Mouse (Mus musculus): Measurements from ENCODE around the gene Polr1b.

Polr1b gene

DNA sequence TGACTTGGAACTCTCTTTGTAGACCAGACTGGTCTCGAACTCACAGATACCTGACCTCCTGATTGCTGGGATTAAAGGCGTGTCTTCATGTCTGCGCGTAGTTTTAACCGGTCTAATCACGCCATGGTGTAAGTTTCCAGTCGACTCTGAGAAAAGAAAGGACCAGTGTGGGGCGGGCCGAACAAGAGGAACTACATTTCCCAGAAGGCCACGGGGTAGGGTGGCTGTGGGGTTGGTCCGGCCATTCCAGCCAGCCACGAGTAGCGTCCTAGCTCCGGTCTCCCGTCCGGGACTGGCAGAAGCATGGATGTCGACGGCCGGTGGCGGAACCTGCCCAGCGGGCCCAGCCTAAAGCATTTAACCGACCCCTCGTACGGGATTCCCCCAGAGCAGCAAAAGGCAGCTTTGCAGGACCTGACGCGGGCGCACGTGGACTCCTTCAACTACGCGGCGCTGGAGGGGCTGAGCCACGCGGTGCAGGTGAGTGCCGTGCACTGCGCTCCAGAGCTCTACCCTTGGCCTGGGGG lies at the start of gene Polr1b:
Polr1b (plus strand) TSS at position 212 of the 527 bp plus-strand sequence.
- peak; percentile 93 to 95 for DNase-seq

DNA sequence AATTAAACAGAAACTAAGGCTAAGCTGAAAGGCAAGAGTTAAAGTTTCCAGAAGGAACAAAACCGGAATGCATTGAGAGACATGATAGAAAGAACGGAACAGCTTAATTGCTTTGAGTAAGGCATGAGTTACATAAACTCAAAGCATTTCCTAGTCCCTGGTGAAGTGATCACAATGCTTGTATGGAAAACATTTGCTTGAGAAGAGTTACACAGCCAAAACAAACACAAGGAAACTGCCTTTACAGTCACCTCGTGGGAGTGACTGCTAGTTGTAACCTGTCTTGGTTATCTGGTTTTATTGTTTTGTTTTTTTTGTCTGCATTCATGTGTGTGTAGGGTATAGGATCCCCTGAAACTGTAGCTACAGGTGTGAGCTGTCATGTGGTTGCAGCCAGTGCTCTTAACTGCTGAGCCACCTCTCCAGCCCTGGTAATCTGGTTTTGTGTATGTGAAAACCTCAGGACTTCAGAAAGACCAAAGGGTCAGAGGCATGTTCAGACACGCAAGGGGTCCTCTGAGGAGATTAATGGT lies 48.3 kb upstream of the Polr1b start:
- DNase-seq: no peak

DNA sequence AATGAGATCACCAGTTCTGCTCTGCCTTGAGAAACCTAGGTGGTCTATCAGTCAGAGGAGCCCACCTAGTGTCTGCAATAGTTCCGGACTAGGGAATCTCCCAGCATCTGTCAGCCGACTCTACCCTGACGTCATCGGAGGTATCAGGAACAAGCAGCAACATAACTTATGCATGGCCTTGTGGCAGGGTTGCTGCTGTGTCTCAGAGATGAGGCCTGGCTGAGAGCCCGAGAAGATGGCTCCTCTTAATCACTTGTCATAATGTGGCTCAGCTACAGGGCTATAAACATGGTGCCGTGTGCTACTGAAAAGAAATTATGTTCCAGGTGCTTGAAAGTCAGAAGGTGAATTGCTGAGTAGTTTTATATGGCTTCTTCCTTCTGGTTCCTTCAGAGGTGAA lies 45.1 kb upstream of the Polr1b start:
- DNase-seq: no peak

DNA sequence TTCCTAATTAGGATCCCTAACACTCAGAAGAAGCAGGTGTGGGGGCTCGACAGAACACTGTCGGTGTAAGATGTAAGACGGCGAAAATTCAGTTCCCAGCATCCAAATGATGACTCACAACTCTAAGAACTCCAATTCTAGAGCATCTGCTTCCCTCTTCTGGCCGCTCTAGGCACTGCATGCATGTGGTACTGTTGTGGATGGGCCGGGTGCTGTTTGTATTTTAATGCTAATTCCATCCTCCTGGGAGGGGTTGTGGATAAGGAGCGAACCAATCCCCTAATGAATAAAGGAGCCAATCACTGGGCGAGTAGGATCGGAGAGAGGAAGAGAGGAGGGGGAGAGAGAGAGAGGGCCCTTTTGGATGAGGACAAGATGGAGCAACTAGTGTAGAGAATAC lies 44.2 kb upstream of the Polr1b start:
- peak; percentile 58 to 61 for DNase-seq

DNA sequence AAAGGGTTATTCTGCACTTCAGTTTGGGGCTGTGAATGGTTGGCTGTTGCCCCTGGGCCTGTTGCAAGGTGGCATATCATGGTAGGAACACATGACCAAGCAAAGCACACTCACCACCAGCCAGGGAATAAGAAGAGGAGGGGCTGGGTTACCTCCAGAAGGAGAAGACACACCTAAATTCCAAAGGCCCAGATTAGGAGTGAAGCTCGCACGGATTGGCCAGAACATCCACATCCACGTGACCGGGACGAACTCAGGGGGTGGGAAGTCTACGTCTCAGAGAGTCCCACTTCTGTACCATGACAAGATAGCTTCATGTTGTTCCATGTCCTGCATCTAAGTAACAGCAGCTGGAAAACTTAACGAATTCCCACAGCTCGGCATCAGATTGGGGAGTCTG lies 43.5 kb upstream of the Polr1b start:
- no peak for DNase-seq

DNA sequence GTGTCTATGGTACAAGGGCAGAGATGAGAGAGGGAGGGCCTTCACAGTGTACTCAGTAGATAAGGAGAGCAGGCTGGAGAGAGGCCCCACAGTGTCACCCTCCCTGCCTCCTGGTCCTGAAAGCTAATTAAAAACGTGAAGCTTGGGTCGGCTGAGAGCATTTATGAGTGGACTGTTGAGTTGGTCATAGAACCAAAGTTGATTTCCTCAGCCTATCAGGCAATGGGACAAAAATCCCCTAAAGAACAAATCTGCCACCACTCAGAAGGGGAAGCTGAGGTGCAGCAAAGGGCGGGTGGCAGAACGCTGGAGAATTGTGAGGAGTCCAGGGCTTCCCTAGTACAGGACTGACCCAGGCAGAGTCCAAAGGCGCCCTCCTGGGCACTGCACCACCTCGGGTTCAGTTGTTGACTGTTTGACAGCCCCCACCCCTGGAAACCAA lies 42.9 kb upstream of the Polr1b start:
- DNase-seq: no peak

DNA sequence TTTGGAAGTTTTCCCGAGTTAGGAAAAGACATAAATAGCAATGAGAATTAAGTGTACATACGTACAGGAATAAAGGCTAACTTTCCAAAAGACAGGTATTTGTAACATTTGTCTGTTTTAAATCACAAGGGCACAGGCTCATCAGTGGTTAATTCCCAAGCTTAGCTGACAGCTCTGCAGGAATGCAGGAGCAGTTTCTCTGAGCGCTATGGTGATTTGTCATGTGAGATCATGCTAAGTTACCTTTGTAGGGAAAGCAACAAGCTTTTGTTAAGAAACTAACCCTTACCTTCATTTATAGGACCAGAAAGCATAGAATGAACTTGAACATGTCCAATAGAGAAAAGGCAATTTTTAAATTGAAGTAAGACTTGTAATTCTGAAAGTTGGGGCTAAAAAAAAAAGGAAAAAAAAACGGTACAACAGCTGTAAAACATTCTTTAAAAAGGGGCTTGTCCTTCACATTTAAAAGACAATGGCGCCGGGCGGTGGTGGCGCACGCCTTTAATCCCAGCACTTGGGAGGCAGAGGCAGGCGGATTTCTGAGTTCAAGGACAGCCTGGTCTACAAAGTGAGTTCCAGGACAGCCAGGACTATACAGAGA lies 39.2 kb upstream of the Polr1b start:
- DNase-seq: no peak

DNA sequence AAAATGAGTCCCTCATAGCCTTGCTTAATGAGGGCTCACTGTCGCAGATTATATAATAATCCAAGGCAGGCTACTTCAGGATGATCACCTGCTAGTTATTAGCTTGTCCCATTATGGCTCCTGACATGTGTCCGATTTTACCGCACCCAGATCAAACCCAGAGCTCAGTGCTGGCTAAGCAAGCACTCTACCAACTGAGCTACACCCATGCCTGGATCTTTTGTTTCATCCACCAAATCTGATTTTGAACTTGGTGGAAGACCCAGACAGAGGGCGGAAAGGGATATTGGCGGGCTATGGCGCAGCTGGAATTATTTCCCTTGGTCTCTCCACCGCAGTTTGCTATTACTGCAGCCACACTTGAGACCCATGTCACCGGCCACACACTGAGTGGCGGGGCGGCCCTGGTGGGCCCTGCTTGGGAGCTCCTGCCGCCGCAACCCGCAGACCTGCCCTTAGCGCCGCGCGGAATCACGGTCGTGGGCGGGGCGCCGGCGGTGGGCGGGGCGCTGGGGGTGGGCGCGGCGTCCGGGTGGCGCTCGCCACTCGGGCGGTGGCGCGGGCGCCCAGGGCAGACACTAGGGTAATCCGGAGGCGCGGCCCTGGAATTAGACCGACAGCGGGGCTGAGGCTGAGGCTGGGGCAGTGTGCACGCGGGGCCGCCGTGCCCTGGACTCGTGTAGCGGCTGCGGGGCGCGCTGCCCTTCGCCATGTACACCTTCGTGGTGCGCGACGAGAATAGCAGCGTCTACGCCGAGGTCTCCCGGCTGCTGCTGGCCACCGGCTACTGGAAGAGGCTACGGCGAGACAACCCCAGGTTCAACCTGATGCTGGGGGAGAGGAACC lies 35.1 kb upstream of the Polr1b start, which contains the start of gene Ttl:
Ttl (plus strand) TSS at position 506 of the 846 bp plus-strand sequence.
- peak; percentile 80 to 85 for DNase-seq

DNA sequence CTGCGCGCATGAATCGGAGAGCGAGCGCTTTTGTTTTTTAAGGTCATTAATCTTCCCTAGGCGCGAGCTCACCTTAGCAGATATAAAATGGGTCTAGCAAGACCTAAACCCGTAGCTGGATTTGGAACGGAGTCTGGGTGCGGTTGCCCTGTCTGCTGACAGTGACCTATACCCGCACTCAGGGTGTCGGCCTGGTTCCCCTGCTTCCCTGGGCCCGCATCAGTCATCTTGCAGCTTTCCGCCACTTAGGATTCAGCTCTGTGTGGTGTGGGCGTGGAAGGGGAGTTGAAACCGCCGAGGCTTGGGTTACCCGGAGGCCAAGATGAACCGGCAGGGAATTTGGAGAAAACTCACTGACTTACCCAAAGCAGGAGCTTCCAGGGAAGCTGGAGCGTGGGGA lies 34.5 kb upstream of the Polr1b start:
- peak in 1 of 2 experiments; percentile 33 for DNase-seq

DNA sequence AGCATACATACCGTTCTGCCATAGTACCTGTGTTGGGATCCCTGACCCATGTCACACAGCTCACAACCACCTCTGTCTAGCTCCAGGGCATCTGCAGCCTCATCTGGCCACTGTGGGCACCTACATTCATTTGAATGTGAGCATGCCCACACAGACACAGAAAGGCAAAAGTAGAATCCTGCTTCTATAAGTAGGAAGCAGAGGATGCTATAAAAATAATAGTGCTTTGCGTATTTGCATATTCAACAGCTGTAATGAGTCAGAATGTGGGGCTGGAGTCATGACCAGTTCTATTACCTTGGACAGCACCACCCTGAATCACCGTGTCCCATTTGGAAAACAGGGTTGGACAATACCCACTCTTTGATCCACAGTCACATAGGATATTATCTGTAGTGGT lies 30.5 kb upstream of the Polr1b start:
- no peak for DNase-seq

DNA sequence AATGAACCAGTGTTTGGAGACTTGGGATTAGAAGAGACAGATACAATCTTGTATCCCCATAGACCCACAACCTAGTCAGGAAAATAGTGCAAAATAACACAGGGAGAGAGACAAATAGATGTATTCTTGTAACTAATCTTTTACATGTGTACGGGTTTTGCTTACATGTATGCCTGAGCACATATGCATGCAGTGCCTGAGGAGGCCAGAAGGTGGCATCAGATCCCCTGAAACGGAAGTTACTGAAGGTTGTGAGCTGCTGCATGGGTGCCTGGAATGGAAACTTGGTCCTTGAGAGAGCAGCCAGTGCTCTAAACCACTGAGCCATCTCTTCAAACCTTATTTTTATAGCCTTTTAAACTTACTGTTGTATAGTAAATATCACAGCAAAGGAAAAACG lies 22.5 kb upstream of the Polr1b start:
- DNase-seq: peak; percentile 60 to 63

DNA sequence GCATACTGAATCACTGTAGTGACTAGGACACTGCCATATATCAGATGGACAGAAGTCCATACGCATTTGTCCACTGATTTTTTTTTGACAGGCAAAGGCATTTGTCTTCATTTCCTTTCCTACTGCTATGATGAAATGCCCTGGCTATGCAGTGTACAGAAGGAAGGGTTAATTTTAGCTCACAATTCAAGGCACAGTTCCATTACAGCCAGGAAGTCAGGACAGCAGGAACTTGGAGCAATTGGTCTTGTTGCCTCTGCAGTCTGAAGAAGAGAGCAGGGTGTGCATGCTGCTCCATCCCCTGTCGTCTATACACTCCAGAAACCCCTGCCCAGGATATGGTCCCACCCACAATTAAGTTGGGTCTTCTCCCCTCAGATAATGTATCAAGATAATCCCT lies 21.6 kb upstream of the Polr1b start:
- no peak for DNase-seq

DNA sequence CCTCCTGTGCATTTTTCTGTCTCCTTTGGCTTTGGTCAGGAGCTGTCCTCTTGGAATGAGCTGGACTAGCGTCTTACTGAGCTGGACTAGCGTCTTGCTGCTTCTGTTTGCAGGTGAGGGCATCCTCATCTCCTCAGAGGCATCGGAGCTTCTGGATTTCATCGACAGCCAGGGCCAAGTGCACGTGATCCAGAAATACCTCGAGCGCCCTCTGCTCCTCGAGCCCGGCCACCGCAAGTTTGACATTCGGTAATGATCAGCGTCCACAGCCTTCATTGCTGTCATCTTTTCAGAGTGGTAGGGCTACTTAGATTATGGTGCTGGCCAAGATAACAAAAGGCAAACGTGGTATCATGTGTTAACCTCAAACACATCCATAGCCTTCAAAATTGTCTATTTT lies 19.7 kb upstream of the Polr1b start:
- no peak for DNase-seq

DNA sequence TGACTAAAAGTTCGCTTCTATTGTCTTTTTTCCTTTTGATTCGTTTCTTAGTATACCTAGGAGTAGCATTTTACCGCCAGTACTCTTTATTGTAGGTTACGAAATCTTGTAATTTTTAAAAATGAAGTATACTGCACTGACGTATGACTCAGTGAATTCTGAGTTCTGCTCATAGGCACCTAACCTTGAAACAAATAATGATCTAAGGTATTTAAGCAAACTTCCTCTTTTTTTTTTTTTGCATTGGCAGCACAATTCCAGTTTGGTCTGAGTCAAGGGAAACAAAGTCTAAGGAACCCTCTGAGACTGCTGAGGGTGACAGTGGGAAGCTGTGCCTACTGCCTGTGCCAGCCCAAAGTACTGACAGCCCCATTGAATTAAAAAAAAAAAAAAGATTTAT lies 17.3 kb upstream of the Polr1b start:
- DNase-seq: no peak

DNA sequence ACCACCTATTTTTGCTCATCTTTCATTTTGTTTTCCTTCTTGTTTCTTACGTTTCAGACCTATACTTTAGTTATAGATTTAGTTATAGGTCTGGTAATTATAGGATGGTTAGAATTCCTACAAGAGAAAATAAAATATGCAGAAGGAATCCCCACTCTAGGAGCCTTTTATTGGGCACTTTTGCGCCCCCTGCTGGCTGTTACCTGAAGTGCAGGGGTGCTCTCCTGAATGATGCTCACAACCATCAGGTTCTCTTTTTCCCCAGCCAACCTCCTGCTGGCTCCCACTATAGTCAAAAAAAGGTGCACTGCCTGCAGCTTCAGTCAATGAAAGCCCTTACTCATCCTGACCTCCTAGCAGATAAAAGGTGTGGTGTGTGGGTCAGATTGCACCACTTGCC lies 15.8 kb upstream of the Polr1b start:
- peak; percentile 56 to 62 for DNase-seq

DNA sequence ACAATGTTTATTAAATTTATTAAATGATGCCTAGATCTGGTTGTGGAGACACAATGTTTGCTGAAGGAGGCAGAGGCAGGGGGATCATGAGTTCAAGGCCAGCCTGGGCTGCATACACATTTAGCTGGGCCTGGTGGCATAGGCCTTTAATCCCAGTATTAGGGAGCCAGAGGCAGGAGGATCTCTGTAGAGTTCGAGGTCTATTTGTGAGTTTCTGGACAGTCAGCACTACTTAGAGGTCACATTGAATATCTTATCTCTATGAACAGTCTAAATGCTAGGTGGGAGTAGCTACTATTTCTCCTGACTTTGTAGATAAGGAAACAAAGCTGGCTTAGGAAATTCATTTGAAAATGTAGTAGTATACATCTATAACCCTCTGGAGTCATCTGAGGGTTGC lies 13.3 kb upstream of the Polr1b start:
- no peak for DNase-seq

DNA sequence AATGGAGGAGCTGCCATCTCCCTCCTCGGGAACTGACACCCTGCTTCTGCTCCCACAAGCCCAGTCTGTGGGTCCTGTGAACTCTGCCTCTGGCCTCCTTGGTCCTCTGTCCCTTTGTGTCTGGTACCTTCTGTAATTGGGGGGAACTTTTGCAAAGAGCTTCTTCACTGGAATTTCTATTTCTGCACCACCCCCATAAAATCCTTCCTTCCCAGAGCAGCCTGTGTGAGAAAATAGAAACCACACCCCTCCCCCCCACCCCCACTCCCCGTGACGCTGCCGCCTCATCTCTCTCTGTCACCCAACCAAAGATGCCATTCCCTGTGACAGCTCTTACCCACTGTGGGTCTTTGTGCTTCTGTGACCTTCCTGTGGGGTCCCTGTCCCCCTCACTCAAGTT lies 10.4 kb upstream of the Polr1b start:
- DNase-seq: no peak

DNA sequence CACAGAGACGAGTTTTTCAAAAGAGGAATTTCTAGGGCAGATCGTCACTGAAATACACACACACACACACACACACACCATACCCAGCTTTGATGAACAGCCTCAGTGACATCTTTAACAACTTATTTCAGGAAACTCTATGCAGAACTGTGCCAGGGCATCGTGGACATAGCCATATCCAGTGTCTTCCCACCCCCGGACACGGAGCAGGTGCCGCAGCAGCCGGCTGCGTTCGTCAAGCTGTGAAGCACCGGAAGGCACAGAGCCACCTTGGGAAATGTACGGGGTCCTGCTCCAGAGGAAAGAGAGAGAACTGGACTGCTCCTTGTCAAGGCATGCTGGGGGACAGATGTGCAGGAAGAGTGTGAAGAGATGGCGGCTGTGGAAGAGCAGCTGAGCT lies 8.0 kb upstream of the Polr1b start:
- no peak for DNase-seq

DNA sequence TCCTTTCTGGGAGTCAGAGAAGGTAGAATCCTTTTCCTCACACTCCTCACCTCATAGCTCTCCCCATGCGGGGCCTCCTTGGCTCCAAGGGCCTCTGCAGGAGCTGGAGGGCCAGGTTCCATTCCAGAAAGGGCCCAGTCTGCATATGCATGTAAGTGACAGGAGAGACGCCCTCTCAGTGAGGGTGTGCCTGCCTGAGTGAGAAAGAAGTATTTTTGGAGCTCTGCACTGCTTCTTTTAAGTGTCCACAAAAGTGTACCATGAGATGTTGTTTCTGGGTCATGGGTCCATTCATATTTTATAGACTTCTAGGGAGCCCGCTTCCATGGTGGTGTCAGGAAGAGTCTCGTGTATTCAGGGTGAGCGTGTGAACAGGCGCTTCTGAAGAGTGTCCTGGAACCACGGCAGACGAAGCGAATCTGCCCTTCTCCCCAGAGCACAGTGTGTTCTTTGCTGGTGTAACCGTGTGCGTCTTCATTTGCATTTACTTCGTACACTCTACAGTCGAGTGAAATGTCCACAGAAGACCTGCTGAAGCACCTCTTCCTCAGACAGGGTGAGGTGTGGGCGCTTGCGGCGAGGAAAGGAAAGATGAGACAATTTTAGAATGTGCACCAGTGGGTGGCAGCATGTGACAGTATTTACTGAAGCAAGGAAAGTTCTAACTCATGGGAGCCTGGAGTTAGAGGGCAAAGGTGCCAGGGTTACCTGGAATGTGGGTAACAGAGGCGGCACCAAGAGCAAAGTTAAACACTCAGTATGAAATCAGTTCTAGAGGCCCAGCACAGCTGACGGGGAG lies 6.7 kb upstream of the Polr1b start:
- peak; percentile 17 to 21 for DNase-seq

DNA sequence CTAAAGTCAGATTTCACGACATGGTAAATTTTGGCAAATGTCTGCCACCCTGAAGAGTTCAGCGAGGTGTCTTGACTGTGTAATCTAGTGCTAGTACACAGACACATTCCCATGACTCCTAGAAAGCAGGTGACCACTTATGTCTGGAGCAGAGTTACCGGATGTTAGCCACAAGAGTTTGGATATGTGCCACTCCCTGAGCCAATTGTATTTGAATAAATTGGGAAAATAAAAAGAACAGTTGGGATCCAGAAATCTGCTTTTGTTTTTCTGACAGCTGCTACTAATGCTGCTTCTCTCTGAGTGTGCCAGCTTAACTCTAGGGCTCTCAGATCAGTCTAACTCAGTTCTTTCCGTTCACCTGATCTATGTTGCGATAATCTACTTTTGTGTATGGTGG lies 12.1 kb downstream of the Polr1b start:
- no peak for DNase-seq

DNA sequence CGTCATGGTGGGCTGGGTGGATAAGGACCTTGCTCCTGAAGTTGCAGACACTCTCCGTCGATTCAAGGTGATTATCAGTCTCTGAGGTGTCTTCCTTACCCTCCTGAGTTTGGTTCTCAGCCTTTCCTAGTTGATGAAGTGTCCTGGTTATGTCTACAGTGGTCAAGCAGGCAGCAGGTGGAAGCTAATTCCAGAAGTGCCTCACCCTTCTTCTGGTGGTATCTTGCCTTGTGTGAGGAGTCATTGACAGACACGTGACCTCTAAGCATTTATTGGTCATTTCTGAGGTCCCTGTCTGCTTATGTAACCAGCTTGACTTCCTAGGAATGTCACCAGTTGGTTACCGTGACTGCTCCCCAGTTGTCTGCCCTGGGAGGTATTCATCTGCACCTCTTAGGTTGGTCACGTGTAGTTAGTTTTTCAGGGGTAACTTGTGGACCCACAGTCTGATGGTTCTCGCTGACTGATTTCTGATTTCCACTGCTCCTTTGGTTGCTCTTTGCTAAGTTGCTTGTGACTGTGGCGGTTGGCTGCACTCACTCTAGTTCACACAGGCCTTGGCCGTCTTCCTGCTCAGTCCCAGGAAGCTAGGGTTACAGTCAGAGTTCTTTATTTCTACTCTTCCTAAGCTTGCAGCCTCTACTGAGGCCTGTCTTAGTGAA lies 15.0 kb downstream of the Polr1b start:
- DNase-seq: no peak

DNA sequence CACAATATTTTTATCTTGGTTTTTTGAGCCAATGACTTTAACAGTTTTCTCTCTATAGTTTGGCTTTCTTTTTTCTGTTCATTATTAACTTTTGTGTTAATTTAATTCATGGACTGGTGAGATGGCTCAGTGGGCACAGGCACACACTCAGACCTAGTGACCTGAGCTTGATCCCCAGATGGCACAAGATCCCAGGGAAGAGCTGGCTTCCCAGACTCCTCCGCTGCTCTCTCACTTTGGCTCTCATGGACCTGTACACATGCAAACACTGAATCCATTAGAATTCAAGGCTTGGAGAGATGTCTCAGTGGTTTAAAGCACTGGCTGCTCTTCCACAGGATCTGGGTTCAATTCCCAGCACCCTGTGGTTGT lies 15.6 kb downstream of the Polr1b start:
- no peak for DNase-seq

DNA sequence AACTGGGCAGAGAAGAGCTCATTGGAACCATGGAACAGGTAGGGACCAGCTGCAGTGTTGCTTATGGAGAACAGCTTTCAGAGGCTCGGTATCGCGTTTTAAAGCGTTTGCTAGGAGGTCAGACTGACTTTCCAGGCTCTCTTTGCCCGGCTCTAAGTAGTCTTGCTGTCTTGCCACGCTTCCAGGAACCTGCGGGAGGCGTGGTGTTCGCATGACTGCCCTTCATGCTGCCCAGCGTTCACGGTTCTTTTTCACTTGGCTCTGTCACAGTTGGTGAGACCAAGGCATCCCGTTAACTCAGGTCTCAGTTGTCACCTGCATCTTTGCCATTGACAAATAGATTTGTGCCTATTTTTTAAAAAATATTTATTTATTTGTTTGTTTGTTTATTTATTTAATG lies 17.3 kb downstream of the Polr1b start:
- DNase-seq: no peak
